Mouse (Mus musculus): ENCODE results near the gene Qtrt2. TPM values are rescaled to one million over a fixed set of nuclear protein-coding genes. Genes with fewer than 3 reads are reported as not detected.

The Qtrt2 gene
- polyA plus RNA-seq (2012; fragmentation: generic; extraction: Trizol), result 9.5 TPM

DNA sequence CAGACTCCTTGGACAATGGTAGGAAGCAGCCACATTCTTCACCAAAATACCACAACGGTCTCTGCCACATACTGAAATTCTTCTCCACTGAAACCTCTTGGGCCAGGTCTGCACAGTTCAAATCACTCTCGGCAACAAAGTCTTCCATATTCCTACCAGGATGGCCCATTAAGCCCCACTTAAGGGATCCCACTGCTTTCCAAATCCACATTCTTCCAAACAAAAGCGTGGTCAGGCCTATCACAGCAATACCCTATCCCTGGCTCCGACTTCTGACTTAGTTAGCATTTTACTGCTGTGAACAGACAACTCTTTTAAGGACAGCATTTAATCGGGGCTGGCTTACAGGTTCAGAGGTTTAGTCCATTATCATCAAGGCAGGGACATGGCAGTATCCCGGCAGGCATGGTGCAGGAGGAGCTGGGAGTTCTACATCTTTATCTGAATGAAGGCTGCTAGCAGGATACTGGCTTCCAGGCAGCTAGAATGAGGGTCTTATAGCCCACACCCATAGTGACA is at the start of gene Qtrt2:
TSS of gene Qtrt2 (minus strand) at position 469 of the 519 bp plus-strand sequence.
- H3K27me3 ChIP-seq (ENCODE audit: control insufficient read depth, insufficient read depth, insufficient read length), result no peaks in the 10 kb centered on the region
- no peaks in the 10 kb centered on the region for H3K36me3 ChIP-seq (ENCODE audit: control insufficient read depth, insufficient read depth)

GRCm38 (mm10) chr16:43973606-43974220 is 47.1 kb upstream of the Qtrt2 start:
- peaks cover 2% of the 10 kb centered on the region for H3K27me3 ChIP-seq (ENCODE audit: control insufficient read depth, insufficient read depth, insufficient read length)
- no peak overlapping the region for H3K4me3 ChIP-seq
- H3K36me3 ChIP-seq (ENCODE audit: control insufficient read depth, insufficient read depth), result no peaks in the 10 kb centered on the region
- TF ChIP-seq REST (IDR thresholded peaks at IDR 0.05; ENCODE audit: insufficient read depth, insufficient read length), result no peak
- TF ChIP-seq MYOD1 (IDR thresholded peaks at IDR 0.05; ENCODE audit: control insufficient read depth in 1 of 3, insufficient read length in 2 of 3, low read depth in 2 of 3), result no peak
- no peak for TF ChIP-seq POLR2AphosphoS2 (IDR thresholded peaks at IDR 0.05; ENCODE audit: insufficient read length, low read depth)
- no peak for TF ChIP-seq USF1 (IDR thresholded peaks at IDR 0.05; ENCODE audit: low read depth)
- no peak for TF ChIP-seq TCF3 (IDR thresholded peaks at IDR 0.05; ENCODE audit: insufficient read length, low read depth)
- no peak for TF ChIP-seq POLR2A (IDR thresholded peaks at IDR 0.05; ENCODE audit: insufficient read length, low read depth)
- TF ChIP-seq MYOG (IDR thresholded peaks at IDR 0.05; ENCODE audit: control insufficient read depth in 1 of 3, insufficient read depth in 1 of 3, insufficient read length in 2 of 3, low read depth in 2 of 3), result no peak
- no peak for TF ChIP-seq SRF (IDR thresholded peaks at IDR 0.05; ENCODE audit: control insufficient read depth, insufficient read length, low read depth)
- TF ChIP-seq E2F4 (IDR thresholded peaks at IDR 0.05; ENCODE audit: insufficient read depth), result no peak
- no peak for TF ChIP-seq TCF12 (IDR thresholded peaks at IDR 0.05; ENCODE audit: insufficient read depth, poor library complexity, severe bottlenecking)
- no peak for TF ChIP-seq MAX (IDR thresholded peaks at IDR 0.05; ENCODE audit: low read depth)
- no peak for TF ChIP-seq CEBPB (IDR thresholded peaks at IDR 0.05; ENCODE audit: insufficient read depth, poor library complexity, severe bottlenecking)
- H3K79me2 ChIP-seq (ENCODE audit: control insufficient read depth, insufficient read depth), result no peaks in the 10 kb centered on the region
- no peak overlapping the region for H3K4me2 ChIP-seq (ENCODE audit: low read depth)
- no peak overlapping the region for H3ac ChIP-seq (ENCODE audit: control insufficient read depth, insufficient read length)

More for the DNA sequence above, at the start of gene Qtrt2:
- no peak within 1 kb of the TSS for H3ac ChIP-seq (ENCODE audit: control insufficient read depth, insufficient read length)
- no peak for TF ChIP-seq MYOG (IDR thresholded peaks at IDR 0.05; ENCODE audit: control insufficient read depth in 1 of 3, insufficient read depth in 1 of 3, insufficient read length in 2 of 3, low read depth in 2 of 3)
- no peak for TF ChIP-seq SRF (IDR thresholded peaks at IDR 0.05; ENCODE audit: control insufficient read depth, insufficient read length, low read depth)
- no peak for TF ChIP-seq USF1 (IDR thresholded peaks at IDR 0.05; ENCODE audit: low read depth)
- no peak for TF ChIP-seq REST (IDR thresholded peaks at IDR 0.05; ENCODE audit: insufficient read depth, insufficient read length)
- no peak for TF ChIP-seq TCF3 (IDR thresholded peaks at IDR 0.05; ENCODE audit: insufficient read length, low read depth)
- TF ChIP-seq MAX (IDR thresholded peaks at IDR 0.05; ENCODE audit: low read depth), result no peak
- H3K79me2 ChIP-seq (ENCODE audit: control insufficient read depth, insufficient read depth), result no peaks in the 10 kb centered on the region
- H3K4me3 ChIP-seq, result no peak within 1 kb of the TSS
- H3K4me2 ChIP-seq (ENCODE audit: low read depth), result no peak within 1 kb of the TSS

DNA sequence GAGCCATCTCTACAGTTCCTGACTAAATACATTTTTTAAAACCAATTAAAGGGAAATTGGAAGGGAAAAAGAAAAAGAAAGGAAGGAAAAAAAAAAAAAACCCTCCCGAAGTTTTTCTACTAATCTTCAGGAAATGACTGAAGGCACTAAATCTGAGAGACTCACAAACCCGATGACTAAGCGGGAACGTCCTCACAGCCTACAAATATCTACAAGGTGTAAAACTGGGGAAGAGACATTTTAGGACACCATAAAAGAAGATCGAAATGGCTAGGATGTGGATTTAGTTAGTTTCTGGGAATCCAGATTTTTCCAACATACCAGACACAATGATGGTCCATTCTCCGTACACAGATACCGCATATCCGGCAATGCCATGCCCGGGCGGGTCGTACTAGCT is 46.5 kb upstream of the Qtrt2 start:
- H3K79me2 ChIP-seq (ENCODE audit: control insufficient read depth, insufficient read depth), result no peaks in the 10 kb centered on the region
- TF ChIP-seq POLR2A (IDR thresholded peaks at IDR 0.05; ENCODE audit: insufficient read length, low read depth), result no peak
- TF ChIP-seq TCF3 (IDR thresholded peaks at IDR 0.05; ENCODE audit: insufficient read length, low read depth), result no peak
- no peak for TF ChIP-seq MAX (IDR thresholded peaks at IDR 0.05; ENCODE audit: low read depth)
- TF ChIP-seq E2F4 (IDR thresholded peaks at IDR 0.05; ENCODE audit: insufficient read depth), result no peak
- TF ChIP-seq SRF (IDR thresholded peaks at IDR 0.05; ENCODE audit: control insufficient read depth, insufficient read length, low read depth), result no peak
- H3K4me3 ChIP-seq, result no peak overlapping the region
- no peaks in the 10 kb centered on the region for H3K27me3 ChIP-seq (ENCODE audit: control insufficient read depth, insufficient read depth, insufficient read length)
- no peak overlapping the region for H3ac ChIP-seq (ENCODE audit: control insufficient read depth, insufficient read length)
- H3K4me2 ChIP-seq (ENCODE audit: low read depth), result no peak overlapping the region
- no peaks in the 10 kb centered on the region for H3K36me3 ChIP-seq (ENCODE audit: control insufficient read depth, insufficient read depth)

GRCm38 (mm10) chr16:43972391-43972790 is 45.8 kb upstream of the Qtrt2 start:
- H3ac ChIP-seq (ENCODE audit: control insufficient read depth, insufficient read length), result no peak overlapping the region
- no peak overlapping the region for H3K4me2 ChIP-seq (ENCODE audit: low read depth)
- no peaks in the 10 kb centered on the region for H3K79me2 ChIP-seq (ENCODE audit: control insufficient read depth, insufficient read depth)
- H3K27me3 ChIP-seq (ENCODE audit: control insufficient read depth, insufficient read depth, insufficient read length), result no peaks in the 10 kb centered on the region
- no peak overlapping the region for H3K4me3 ChIP-seq
- TF ChIP-seq E2F4 (IDR thresholded peaks at IDR 0.05; ENCODE audit: insufficient read depth), result no peak
- TF ChIP-seq USF1 (IDR thresholded peaks at IDR 0.05; ENCODE audit: low read depth), result no peak
- no peak for TF ChIP-seq TCF3 (IDR thresholded peaks at IDR 0.05; ENCODE audit: insufficient read length, low read depth)
- TF ChIP-seq MAX (IDR thresholded peaks at IDR 0.05; ENCODE audit: low read depth), result no peak
- no peak for TF ChIP-seq MYOG (IDR thresholded peaks at IDR 0.05; ENCODE audit: control insufficient read depth in 1 of 3, insufficient read depth in 1 of 3, insufficient read length in 2 of 3, low read depth in 2 of 3)
- no peak for TF ChIP-seq POLR2AphosphoS2 (IDR thresholded peaks at IDR 0.05; ENCODE audit: insufficient read length, low read depth)
- no peak for TF ChIP-seq TCF12 (IDR thresholded peaks at IDR 0.05; ENCODE audit: insufficient read depth, poor library complexity, severe bottlenecking)
- no peak for TF ChIP-seq REST (IDR thresholded peaks at IDR 0.05; ENCODE audit: insufficient read depth, insufficient read length)
- TF ChIP-seq SRF (IDR thresholded peaks at IDR 0.05; ENCODE audit: control insufficient read depth, insufficient read length, low read depth), result no peak
- TF ChIP-seq CEBPB (IDR thresholded peaks at IDR 0.05; ENCODE audit: insufficient read depth, poor library complexity, severe bottlenecking), result no peak
- TF ChIP-seq MYOD1 (IDR thresholded peaks at IDR 0.05; ENCODE audit: control insufficient read depth in 1 of 3, insufficient read length in 2 of 3, low read depth in 2 of 3), result no peak
- no peak for TF ChIP-seq POLR2A (IDR thresholded peaks at IDR 0.05; ENCODE audit: insufficient read length, low read depth)
- H3K36me3 ChIP-seq (ENCODE audit: control insufficient read depth, insufficient read depth), result no peaks in the 10 kb centered on the region

GRCm38 (mm10) chr16:43971741-43972140 is 45.1 kb upstream of the Qtrt2 start:
- H3K27me3 ChIP-seq (ENCODE audit: control insufficient read depth, insufficient read depth, insufficient read length), result no peaks in the 10 kb centered on the region
- no peaks in the 10 kb centered on the region for H3K36me3 ChIP-seq (ENCODE audit: control insufficient read depth, insufficient read depth)
- no peak overlapping the region for H3K4me2 ChIP-seq (ENCODE audit: low read depth)
- no peaks in the 10 kb centered on the region for H3K79me2 ChIP-seq (ENCODE audit: control insufficient read depth, insufficient read depth)
- no peak for TF ChIP-seq MYOG (IDR thresholded peaks at IDR 0.05; ENCODE audit: control insufficient read depth in 1 of 3, insufficient read depth in 1 of 3, insufficient read length in 2 of 3, low read depth in 2 of 3)
- TF ChIP-seq TCF3 (IDR thresholded peaks at IDR 0.05; ENCODE audit: insufficient read length, low read depth), result no peak
- TF ChIP-seq POLR2A (IDR thresholded peaks at IDR 0.05; ENCODE audit: insufficient read length, low read depth), result no peak
- H3K4me3 ChIP-seq, result no peak overlapping the region
- no peak overlapping the region for H3ac ChIP-seq (ENCODE audit: control insufficient read depth, insufficient read length)

Data from myocyte (in vitro differentiated cells).